Mouse (Mus musculus) liver, adult (tissue): ENCODE data around the gene Adamts1.

Experiments
- GATA4 ChIP-seq: IDR thresholded peaks from 2 replicates; pipeline ENCODE4 v1.6.1; 2014; ENCODE audit warnings: mild to moderate bottlenecking, low read length; ENCODE audit not compliant: insufficient replicate concordance

Gene Adamts1

DNA sequence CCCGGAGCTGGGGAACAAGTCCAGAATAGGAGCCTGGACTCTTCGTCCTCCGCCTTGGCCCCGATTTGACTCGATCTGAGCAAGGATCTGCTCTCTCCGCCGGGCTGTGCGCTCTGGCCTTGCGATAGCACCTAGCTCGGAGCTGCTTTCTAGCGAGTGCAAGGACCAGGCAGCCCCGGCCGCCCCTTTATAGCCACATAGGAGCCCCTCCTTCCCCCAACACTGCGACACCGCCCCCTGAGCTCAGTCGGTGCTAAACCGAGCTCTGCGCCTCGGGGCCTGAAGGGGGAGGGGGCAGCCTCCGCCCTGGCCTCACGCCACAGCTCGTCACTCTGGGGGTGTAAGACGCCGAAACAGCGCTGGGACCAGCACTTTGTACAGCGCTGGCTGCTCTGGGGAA, at the start of gene Adamts1:
Gene Adamts1 (minus strand): TSS at position 160 of the 400 bp plus-strand sequence.
- no peak for TF ChIP-seq GATA4

DNA sequence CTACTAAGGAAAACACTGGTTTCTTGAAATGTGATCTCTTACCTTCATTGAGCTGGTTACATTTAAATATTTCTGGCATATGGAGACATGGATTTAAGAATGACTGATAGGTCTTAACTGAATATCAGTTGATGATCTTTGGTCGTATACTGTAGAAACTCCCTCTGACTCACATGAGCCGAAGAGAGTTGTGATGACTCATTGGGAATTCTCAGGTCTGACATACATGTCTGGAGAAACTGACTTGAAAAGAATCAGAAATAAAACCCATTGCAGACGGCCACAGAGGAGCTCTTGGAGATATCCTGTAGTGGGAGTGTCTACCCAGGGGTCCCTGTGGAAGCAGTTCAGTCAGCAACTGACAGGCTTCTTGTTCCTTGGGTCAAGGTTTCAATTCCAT, 24.2 kb upstream of the Adamts1 start:
- no peak for TF ChIP-seq GATA4

DNA sequence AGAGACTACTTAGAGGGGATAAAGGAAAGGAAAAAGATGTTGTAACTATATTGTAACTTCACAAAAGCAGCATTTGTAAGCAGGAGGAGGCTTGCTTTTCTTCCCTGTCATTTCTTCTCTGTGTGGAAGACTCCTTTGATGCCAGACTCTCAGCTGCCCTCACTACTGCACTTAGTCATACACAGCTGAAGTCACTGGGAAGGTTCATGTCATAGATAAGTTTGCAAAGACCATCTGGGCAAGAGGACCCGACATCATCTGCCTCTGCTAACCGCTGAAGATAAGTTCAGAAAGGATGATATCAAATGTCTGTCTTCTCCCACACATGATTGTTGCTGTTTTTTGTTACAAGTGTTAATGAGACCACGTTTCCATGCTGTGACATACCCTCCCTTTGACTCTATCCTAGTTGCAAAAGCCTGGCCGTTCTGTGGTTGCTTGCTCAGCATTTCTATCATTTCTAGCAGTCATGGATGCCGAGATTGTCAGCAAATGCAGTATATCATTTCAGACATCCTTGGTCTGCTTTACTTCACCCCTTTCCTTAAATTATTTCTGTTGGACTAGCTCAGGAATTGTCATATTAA, 19.5 kb upstream of the Adamts1 start:
- TF ChIP-seq GATA4 = no peak

DNA sequence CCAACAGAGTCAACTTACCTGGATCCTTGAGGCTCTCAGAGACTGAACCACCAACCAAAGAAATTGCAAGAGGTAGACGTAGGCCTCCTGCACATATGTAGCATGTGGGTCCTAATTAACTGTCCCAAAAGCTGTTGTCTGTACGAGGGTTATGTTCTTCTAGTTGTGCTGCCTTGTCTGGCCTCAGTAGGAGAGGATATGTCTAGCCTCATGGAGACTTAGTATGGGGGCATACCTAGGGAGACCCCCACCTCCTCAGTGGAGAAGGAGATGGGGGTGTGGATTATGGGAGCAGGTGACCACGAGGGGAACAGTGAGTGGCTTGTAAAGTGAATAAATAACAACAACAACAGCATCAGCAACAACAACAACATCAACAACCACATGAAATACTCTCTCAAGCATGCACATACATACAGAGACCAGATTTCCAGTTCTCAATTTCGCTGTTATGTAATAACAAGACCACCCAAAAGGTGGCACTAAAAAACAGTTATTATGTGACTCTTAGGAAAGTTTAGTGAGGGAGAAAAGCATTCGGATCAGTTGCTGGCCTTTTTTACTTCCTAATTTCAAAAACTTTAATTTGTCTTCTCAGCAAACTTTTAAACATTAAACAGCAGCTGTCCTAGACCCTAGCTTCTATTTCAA, 17.0 kb upstream of the Adamts1 start:
- no peak for TF ChIP-seq GATA4

- no peak for TF ChIP-seq GATA4
Measured at GRCm38 (mm10) chr16:85814116-85814515, 11.2 kb upstream of the Adamts1 start.

DNA sequence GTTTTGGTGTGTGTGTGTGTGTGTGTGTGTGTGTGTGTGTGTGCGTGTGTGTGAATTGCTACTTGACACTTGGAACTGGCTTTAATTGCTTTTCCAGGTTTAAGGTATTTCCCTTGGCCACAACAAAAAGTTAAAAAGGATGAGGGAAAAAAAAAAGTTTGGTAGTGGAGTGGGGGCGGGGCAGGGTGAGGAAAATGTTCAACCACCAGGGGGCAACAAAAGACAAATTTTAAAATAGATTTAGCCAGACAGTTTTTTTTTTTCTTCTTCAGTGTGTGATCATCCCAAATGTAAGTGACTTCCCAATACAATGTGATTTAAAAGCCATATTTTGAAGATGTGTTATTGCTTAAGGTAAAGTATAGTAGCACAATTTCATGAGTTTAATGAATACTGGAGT, 4.7 kb upstream of the Adamts1 start:
- no peak for TF ChIP-seq GATA4

DNA sequence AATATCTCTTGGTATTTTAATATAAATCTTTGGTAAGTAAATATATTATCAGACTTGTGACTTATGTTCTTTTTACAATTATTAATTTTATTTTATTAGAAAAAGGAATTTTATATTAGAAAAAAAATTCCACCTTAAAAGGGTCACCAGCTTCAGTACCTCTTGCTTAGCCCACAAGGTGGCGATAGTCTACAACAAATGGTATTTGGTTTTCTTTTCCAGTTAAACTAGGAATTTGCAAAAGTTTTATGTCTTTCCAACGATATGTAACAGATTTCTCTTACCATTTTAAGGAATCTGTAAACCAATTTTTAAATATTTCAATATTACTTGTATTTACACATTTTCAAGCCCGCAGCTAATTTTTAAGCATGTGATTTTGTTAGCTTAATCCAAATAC, 4.2 kb upstream of the Adamts1 start:
- TF ChIP-seq GATA4 = no peak

DNA sequence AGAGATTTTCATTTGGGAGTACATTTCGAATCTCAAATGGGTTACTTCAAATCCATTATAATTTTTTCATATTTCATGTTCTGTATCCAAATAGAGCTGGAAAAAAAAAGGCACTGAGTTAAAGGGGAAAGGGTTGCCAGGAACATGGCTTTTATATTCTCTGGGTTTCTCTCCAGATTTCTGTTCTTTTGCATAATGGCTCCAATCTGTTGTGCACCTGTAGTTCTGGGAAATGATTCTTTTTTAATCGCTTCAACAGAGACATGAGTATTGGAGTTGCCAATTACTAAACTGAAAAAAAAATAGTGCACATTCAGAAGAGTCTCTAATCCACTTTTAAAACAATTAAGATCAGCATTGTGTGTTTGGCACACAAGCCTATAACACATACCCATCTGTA, 2.7 kb upstream of the Adamts1 start:
- no peak for TF ChIP-seq GATA4

DNA sequence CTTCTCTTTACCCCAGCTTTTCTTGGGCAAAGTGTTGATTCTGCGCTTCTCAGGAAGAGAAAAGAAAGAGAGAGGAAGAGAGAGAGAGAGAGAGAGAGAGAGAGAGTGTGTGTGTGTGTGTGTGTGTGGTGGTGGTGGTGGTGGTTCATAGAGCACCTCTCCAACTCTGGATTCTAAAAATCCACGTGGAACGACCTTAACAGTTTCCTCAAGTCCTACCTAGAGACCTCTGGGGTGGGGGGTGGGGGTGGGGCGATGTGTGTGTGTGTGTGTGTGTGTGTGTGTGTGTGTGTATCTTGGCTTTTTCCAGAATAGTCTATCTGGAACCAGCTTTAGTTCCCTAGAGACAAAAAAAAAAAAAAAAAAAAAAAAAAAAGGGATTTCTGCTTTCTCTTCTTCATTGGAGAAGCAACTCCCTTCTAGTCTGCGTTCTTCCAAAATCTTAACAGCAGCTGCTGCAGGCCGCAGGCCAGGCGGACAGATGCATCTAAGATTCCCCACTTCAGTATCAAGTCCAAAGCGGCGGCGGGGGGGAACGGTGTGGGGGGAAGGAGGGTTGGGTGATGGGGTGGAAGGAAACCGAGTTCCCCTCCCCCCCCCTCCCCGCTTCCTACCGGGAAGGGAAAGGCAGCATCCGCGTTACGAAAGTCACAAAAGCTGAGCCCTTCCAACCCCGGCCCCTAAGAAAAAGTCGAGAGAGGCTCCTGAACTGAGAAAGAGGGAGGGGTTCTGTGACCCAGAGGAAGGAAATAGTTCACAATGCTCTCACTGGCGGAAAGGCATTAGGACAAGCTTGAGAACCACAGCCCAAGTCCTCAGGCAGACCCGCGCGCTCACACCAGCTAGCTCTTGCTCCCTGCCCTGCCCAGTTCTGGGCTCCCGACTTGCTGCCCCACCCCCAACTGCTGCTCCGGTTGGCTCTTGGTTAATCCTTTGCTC, 969 bp upstream of the Adamts1 start:
- TF ChIP-seq GATA4 = 0 out of 2 replicates have a peak, but pooled peaks have one; percentile 50

DNA sequence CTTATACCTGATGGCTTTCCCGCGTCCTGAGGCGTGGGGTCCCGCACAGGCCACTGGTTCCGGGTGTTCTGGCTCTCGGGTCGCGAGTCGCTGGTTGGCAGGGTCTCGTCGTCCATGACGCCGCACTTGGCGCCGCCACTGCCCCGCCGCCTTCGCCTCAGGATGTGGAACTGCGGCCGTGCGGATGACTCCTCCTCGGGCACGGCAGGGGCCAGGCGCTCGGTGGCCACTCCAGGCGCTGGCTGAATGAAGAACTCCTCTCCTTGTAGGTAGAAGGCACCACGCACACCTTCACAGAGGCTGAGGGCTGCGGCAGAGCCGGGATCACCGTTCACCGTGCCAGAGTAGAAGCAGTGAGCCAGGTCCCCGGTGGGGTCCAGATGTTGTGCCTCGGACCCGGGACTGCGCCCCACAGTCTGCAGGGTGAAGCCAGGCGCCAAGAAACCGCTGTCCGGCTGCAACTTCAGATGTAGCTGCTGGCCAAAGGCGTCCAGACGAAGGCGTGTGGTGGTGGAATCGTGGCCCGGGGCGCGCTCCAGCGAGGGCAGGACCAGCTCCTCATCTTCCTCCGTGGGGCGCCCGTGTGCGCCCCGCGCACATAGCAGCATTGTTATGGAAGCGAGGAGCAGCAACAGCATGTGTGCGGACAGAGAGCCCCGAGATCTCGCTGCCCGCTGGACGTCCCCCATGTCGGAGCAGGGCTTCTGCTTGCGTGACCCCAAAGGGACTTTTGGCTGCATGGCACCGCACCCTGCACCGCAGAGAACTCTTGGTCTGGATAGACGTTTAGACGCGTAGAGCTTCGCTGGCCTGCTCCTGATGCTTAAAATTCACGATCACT, 722 bp downstream of the Adamts1 start:
- TF ChIP-seq GATA4 = no peak

- TF ChIP-seq GATA4 = no peak
Measured at GRCm38 (mm10) chr16:85801252-85801651, 1.7 kb downstream of the Adamts1 start.

- no peak for TF ChIP-seq GATA4
Measured at GRCm38 (mm10) chr16:85800691-85801090, 2.2 kb downstream of the Adamts1 start.

DNA sequence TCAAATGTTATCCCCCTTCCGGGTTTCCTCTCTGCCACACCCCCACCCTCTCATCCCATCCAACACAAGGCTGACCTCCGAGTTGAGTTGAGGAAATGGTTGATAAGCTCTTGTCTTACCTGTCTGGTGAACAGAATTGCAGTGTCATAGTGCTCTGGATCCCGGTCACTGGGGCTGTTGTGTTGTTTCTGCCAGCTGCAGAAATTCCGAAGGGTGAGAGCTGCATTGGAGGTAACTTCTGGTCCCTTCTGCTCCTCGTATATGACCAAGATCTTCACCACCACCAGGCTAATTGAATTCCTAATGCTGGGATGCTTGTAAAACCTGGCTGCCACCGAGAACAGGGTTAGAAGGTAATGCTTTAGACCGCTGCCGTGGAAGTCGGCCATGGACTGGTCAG, 2.9 kb downstream of the Adamts1 start:
- no peak for TF ChIP-seq GATA4

DNA sequence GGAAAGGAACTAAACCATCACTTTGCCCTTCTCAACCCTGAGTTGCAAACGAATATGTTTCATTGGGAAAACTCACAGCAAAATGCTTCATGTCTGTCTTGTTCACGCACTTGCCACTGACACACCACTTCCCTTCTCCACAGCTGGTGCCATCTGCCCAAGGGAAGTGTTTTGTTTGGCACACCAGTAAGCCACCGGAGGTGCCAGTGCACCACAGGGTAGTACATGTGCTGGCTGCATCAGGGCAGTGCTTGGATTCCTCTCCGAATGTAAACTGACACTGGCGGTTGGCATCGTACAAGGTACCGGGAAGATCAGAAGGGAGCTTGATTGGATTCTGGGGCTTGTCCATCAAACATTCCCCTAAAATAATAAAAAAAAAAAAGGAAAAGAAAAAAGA, 4.6 kb downstream of the Adamts1 start:
- no peak for TF ChIP-seq GATA4

GRCm38 (mm10) chr16:85797161-85797560, 5.8 kb downstream of the Adamts1 start:
- no peak for TF ChIP-seq GATA4
